Mouse (Mus musculus) MEL (cell line): ENCODE measurements around the gene Ganc. TPM values are rescaled to one million over a fixed set of nuclear protein-coding genes. Genes with fewer than 3 reads are reported as not detected.

Experiments
- DNase-seq: peaks from one replicate; pipeline ENCODE4 v3.0.0; 2011; ENCODE audit warnings: low read depth, low spot score
- H3K27ac ChIP-seq: 2 replicates; pipeline ENCODE4 v1.5.1; 2012; ENCODE audit warnings: low read depth, mild to moderate bottlenecking, control low read depth, low read length, moderate library complexity; ENCODE audit not compliant: control insufficient read depth
- H3K27me3 ChIP-seq, 2 experiments: fragments of 150-350 bp in 1 of 2; sonication (generic) in 1 of 2; 2 replicates each; pipeline ENCODE4 v1.6.1; 2012; ENCODE audit warnings: low read length in 2 of 2, mild to moderate bottlenecking in 2 of 2, improper control_type of control experiment in 1 of 2, moderate library complexity in 1 of 2; ENCODE audit not compliant: insufficient read depth in 2 of 2, control insufficient read depth in 1 of 2
- H3K36me3 ChIP-seq, 2 experiments: 2 replicates each; pipeline ENCODE4 v1.6.1; 2012 to 2014; ENCODE audit warnings: low read length in 2 of 2, improper control_type of control experiment in 1 of 2, inconsistent platforms in 1 of 2, mild to moderate bottlenecking in 1 of 2; ENCODE audit not compliant: insufficient read depth in 2 of 2, control insufficient read depth in 1 of 2
- H3K4me1 ChIP-seq, 2 experiments: fragments of 150-350 bp in 1 of 2; sonication (generic) in 1 of 2; 2 replicates each; pipeline ENCODE4 v1.6.1; 2012; ENCODE audit warnings: low read length in 2 of 2, improper control_type of control experiment in 1 of 2, mild to moderate bottlenecking in 1 of 2; ENCODE audit not compliant: insufficient read depth in 2 of 2, control insufficient read depth in 1 of 2
- H3K4me3 ChIP-seq, 2 experiments: fragments of 150-350 bp in 1 of 2; sonication (generic) in 1 of 2; 2 replicates each; pipeline ENCODE4 v1.5.1; 2012; ENCODE audit warnings: low read depth in 2 of 2, low read length in 2 of 2, mild to moderate bottlenecking in 2 of 2, moderate library complexity in 2 of 2, control low read depth in 1 of 2, improper control_type of control experiment in 1 of 2; ENCODE audit not compliant: control insufficient read depth in 1 of 2, insufficient read depth in 1 of 2
- H3K79me2 ChIP-seq: 2 replicates; pipeline ENCODE4 v1.6.1; 2012; ENCODE audit warnings: mild to moderate bottlenecking, low read length, moderate library complexity; ENCODE audit not compliant: control insufficient read depth, poor library complexity, insufficient read depth
- H3K9ac ChIP-seq: 2 replicates; pipeline ENCODE4 v1.6.1; 2012; ENCODE audit warnings: low read depth, mild to moderate bottlenecking, control low read depth, low read length, moderate library complexity; ENCODE audit not compliant: control insufficient read depth, poor library complexity, severe bottlenecking
- H3K9me3 ChIP-seq: fragments of 150-350 bp; sonication (generic); replicated peaks from 2 replicates; pipeline ENCODE4 v1.6.1; 2012; ENCODE audit warnings: mild to moderate bottlenecking, low read length, improper control_type of control experiment, moderate library complexity; ENCODE audit not compliant: insufficient read depth
- BHLHE40 ChIP-seq: IDR thresholded peaks from 2 replicates; pipeline ENCODE4 v1.6.1; 2012; ENCODE audit warnings: low read depth, mild to moderate bottlenecking, inconsistent platforms, low read length, improper control_type of control experiment, borderline replicate concordance
- E2F4 ChIP-seq: IDR thresholded peaks from 2 replicates; pipeline ENCODE4 v1.6.1; 2011; ENCODE audit warnings: low read depth, low read length, improper control_type of control experiment, borderline replicate concordance
- EP300 ChIP-seq, 2 experiments: IDR thresholded peaks; 2 replicates each; pipeline ENCODE4 v1.6.1; 2011; ENCODE audit warnings: improper control_type of control experiment in 2 of 2, low read length in 2 of 2, low read depth in 1 of 2, mild to moderate bottlenecking in 1 of 2
- ETS1 ChIP-seq: IDR thresholded peaks from 2 replicates; pipeline ENCODE4 v1.6.1; 2012; ENCODE audit warnings: low read depth, mild to moderate bottlenecking, inconsistent platforms, low read length, improper control_type of control experiment, moderate library complexity
- GATA1 ChIP-seq: IDR thresholded peaks from 2 replicates; pipeline ENCODE4 v1.6.1; 2011; ENCODE audit warnings: low read depth, low read length, improper control_type of control experiment
- HCFC1 ChIP-seq: IDR thresholded peaks from 2 replicates; pipeline ENCODE4 v1.6.1; 2012; ENCODE audit warnings: low read depth, mild to moderate bottlenecking, inconsistent platforms, low read length, improper control_type of control experiment, moderate library complexity
- JUND ChIP-seq: IDR thresholded peaks from 2 replicates; pipeline ENCODE4 v1.6.1; 2011; ENCODE audit warnings: low read depth, mild to moderate bottlenecking, improper control_type of control experiment, low read length
- KAT2A ChIP-seq: conservative IDR thresholded peaks from 2 replicates; pipeline ENCODE4 v1.6.1; 2012; ENCODE audit warnings: low read depth, low read length, improper control_type of control experiment, inconsistent platforms
- MAFK ChIP-seq: IDR thresholded peaks from 2 replicates; pipeline ENCODE4 v1.6.1; 2011; ENCODE audit warnings: low read depth, mild to moderate bottlenecking, low read length, improper control_type of control experiment, borderline replicate concordance
- MAX ChIP-seq: IDR thresholded peaks from 2 replicates; pipeline ENCODE4 v1.6.1; 2011; ENCODE audit warnings: low read length, improper control_type of control experiment
- MAZ ChIP-seq: IDR thresholded peaks from 2 replicates; pipeline ENCODE4 v1.6.1; 2012; ENCODE audit warnings: low read depth, mild to moderate bottlenecking, inconsistent platforms, low read length, improper control_type of control experiment
- MEF2A ChIP-seq: IDR thresholded peaks from 2 replicates; pipeline ENCODE4 v1.6.1; 2014; ENCODE audit warnings: low read depth, mild to moderate bottlenecking, inconsistent platforms, low read length, improper control_type of control experiment; ENCODE audit not compliant: poor library complexity, insufficient replicate concordance, severe bottlenecking; ENCODE audit errors: extremely low read depth
- MXI1 ChIP-seq: IDR thresholded peaks from 2 replicates; pipeline ENCODE4 v1.6.1; 2011; ENCODE audit warnings: mild to moderate bottlenecking, low read depth, low read length, improper control_type of control experiment
- MYB ChIP-seq: IDR thresholded peaks from 2 replicates; pipeline ENCODE4 v1.6.1; 2011; ENCODE audit warnings: mild to moderate bottlenecking, low read depth, low read length, improper control_type of control experiment
- MYC ChIP-seq: IDR thresholded peaks from 2 replicates; pipeline ENCODE4 v1.6.1; 2011; ENCODE audit warnings: low read depth, mild to moderate bottlenecking, low read length, improper control_type of control experiment, moderate library complexity
- POLR2A ChIP-seq, 2 experiments: IDR thresholded peaks; 2 replicates each; pipeline ENCODE4 v1.6.1; 2011 to 2012; ENCODE audit warnings: low read length in 2 of 2, mild to moderate bottlenecking in 2 of 2, control low read depth in 1 of 2, improper control_type of control experiment in 1 of 2, low read depth in 1 of 2, moderate library complexity in 1 of 2; ENCODE audit not compliant: control insufficient read depth in 1 of 2, insufficient read depth in 1 of 2, poor library complexity in 1 of 2
- POLR2AphosphoS2 ChIP-seq: IDR thresholded peaks from 2 replicates; pipeline ENCODE4 v1.6.1; 2011; ENCODE audit warnings: low read length, improper control_type of control experiment
- POLR2AphosphoS5 ChIP-seq: IDR thresholded peaks from 2 replicates; pipeline ENCODE4 v1.6.1; 2012; ENCODE audit warnings: low read depth, borderline replicate concordance, mild to moderate bottlenecking, inconsistent platforms, low read length, moderate library complexity, mixed read lengths
- RAD21 ChIP-seq: IDR thresholded peaks from 2 replicates; pipeline ENCODE4 v1.6.1; 2011; ENCODE audit warnings: mild to moderate bottlenecking, low read depth, low read length, improper control_type of control experiment
- SIN3A ChIP-seq: IDR thresholded peaks from 2 replicates; pipeline ENCODE4 v1.6.1; 2012; ENCODE audit warnings: low read length, improper control_type of control experiment, inconsistent platforms
- SMC3 ChIP-seq: IDR thresholded peaks from 2 replicates; pipeline ENCODE4 v1.6.1; 2011; ENCODE audit warnings: low read depth, low read length, improper control_type of control experiment
- UBTF ChIP-seq: IDR thresholded peaks from 2 replicates; pipeline ENCODE4 v1.6.1; 2012; ENCODE audit warnings: low read depth, mild to moderate bottlenecking, inconsistent platforms, low read length, improper control_type of control experiment, moderate library complexity, borderline replicate concordance; ENCODE audit not compliant: insufficient read depth
- USF1 ChIP-seq: IDR thresholded peaks from 2 replicates; pipeline ENCODE4 v1.6.1; 2014; ENCODE audit warnings: low read depth, mild to moderate bottlenecking, inconsistent platforms, low read length, improper control_type of control experiment, moderate library complexity
- ZMIZ1 ChIP-seq: IDR thresholded peaks from 2 replicates; pipeline ENCODE4 v1.6.1; 2012; ENCODE audit warnings: low read depth, mild to moderate bottlenecking, inconsistent platforms, low read length, improper control_type of control experiment, moderate library complexity
- ZNF384 ChIP-seq: IDR thresholded peaks from 2 replicates; pipeline ENCODE4 v1.6.1; 2012; ENCODE audit warnings: low read depth, mild to moderate bottlenecking, inconsistent platforms, low read length, improper control_type of control experiment
- polyA plus RNA-seq, 2 experiments: library from polyadenylated mRNA; stranded (reverse) in 1 of 2; unstranded in 1 of 2; fragments of >175 nt in 1 of 2; fragments of >200 nt in 1 of 2; gene quantifications; 2 replicates each; pipeline versions ENCODE4 v1.2.1 to v1.2.4; 2012; ENCODE audit warnings: low replicate concordance in 2 of 2, low read depth in 1 of 2; ENCODE audit not compliant: insufficient read length in 2 of 2, insufficient read depth in 1 of 2, missing spikeins in 1 of 2
- total RNA-seq: library from RNA; depleted of rRNA; stranded (reverse); fragments of 300-350 nt; gene quantifications from 2 replicates; pipeline ENCODE4 v1.2.3, GENCODE M21; 2012

Gene Ganc
- total and polyA plus RNA-seq, 3 experiments, result 3.1 to 4.4 TPM; not detected in 1

- Histone ChIP-seq H3K4me1 (no peaks in the 10 kb centered on the region), H3K9me3 (no peaks in the 10 kb centered on the region), H3K9ac (no peak overlapping the region), H3K79me2 (no peaks in the 10 kb centered on the region), H3K27ac (no peak overlapping the region), H3K4me3 (no peak overlapping the region), H3K27me3 (no peaks in the 10 kb centered on the region), H3K36me3 (no peaks in the 10 kb centered on the region)
- DNase-seq, result no peak
- TF ChIP-seq GATA1 (no peak), KAT2A (no peak), HCFC1 (no peak), MAZ (no peak), ETS1 (no peak), MAX (no peak), SIN3A (no peak), RAD21 (no peak), SMC3 (no peak), EP300 (IDR thresholded peaks at IDR 0.05; ENCODE audit: low read depth in 1 of 2, low read length in 2 of 2) (no peak), BHLHE40 (no peak), ZMIZ1 (no peak), JUND (no peak), POLR2AphosphoS2 (no peak), MEF2A (no peak), MXI1 (no peak), E2F4 (no peak), MYC (no peak), USF1 (no peak), UBTF (no peak)
These were observed 59.6 kb downstream of the Ganc start for GRCm38 (mm10) chr2:120463328-120463727.

- Histone ChIP-seq H3K9ac (no peak overlapping the region), H3K36me3 (no peaks in the 10 kb centered on the region), H3K9me3 (no peaks in the 10 kb centered on the region), H3K79me2 (no peaks in the 10 kb centered on the region), H3K4me1 (no peaks in the 10 kb centered on the region), H3K4me3 (no peak overlapping the region), H3K27me3 (no peaks in the 10 kb centered on the region), H3K27ac (no peak overlapping the region)
- no peak for TF ChIP-seq BHLHE40
- TF ChIP-seq MAFK, result no peak
- TF ChIP-seq RAD21, result no peak
- TF ChIP-seq HCFC1, result no peak
- TF ChIP-seq MAX, result no peak
- TF ChIP-seq ETS1, result no peak
- no peak for TF ChIP-seq ZNF384
- TF ChIP-seq EP300 (IDR thresholded peaks at IDR 0.05; ENCODE audit: low read depth in 1 of 2, low read length in 2 of 2), result no peak
- no peak for TF ChIP-seq MYB
- no peak for TF ChIP-seq POLR2AphosphoS2
- TF ChIP-seq ZMIZ1, result no peak
- TF ChIP-seq POLR2A (IDR thresholded peaks at IDR 0.05; ENCODE audit: control insufficient read depth in 1 of 2, insufficient read depth in 1 of 2, low read depth in 1 of 2, low read length in 2 of 2, poor library complexity in 1 of 2), result no peak
- no peak for TF ChIP-seq POLR2AphosphoS5
- no peak for DNase-seq
These were observed 60.4 kb downstream of the Ganc start for GRCm38 (mm10) chr2:120464091-120464490.
